Mouse (Mus musculus) liver, embryonic 16.5 days (tissue): Measurements from ENCODE around the gene Ntn1. TPM values are rescaled to one million over a fixed set of nuclear protein-coding genes. Genes with fewer than 3 reads are reported as not detected.

ENCODE experiments used
- ATAC-seq: fragments of 200-750 bp; cut with Nextera tagmentation; 2 replicates; pipeline ENCODE4 v1.8.0; 2017; ENCODE audit warnings: low read depth, mild to moderate bottlenecking, moderate number of reproducible peaks, moderate library complexity
- H3K27ac ChIP-seq: fragments of 300-500 bp; sonication (generic); 2 replicates; pipeline ENCODE4 v1.5.1; 2014; ENCODE audit warnings: mild to moderate bottlenecking, low read length
- H3K27me3 ChIP-seq: fragments of 300-500 bp; sonication (generic); 2 replicates; pipeline ENCODE4 v1.6.1; 2014; ENCODE audit warnings: low read depth, low read length, mixed read lengths; ENCODE audit not compliant: control insufficient read depth, insufficient read depth
- H3K36me3 ChIP-seq: fragments of 300-500 bp; sonication (generic); 2 replicates; pipeline ENCODE4 v1.6.1; 2014; ENCODE audit warnings: mild to moderate bottlenecking; ENCODE audit not compliant: control insufficient read depth, insufficient read depth
- H3K4me1 ChIP-seq: fragments of 300-500 bp; sonication (generic); 2 replicates; pipeline ENCODE4 v1.6.1; 2014; ENCODE audit warnings: low read depth, low read length, mixed read lengths; ENCODE audit not compliant: control insufficient read depth
- H3K4me2 ChIP-seq: fragments of 300-500 bp; sonication (generic); 2 replicates; pipeline ENCODE4 v1.6.1; 2014; ENCODE audit warnings: low read depth, low read length, mixed read lengths
- H3K4me3 ChIP-seq: fragments of 300-500 bp; sonication (generic); 2 replicates; pipeline ENCODE4 v1.5.1; 2014; ENCODE audit warnings: low read depth, mild to moderate bottlenecking, low read length
- H3K9ac ChIP-seq: fragments of 300-500 bp; sonication (generic); 2 replicates; pipeline ENCODE4 v1.6.1; 2014; ENCODE audit warnings: low read depth, low read length
- H3K9me3 ChIP-seq: fragments of 300-500 bp; sonication (generic); replicated peaks from 2 replicates; pipeline ENCODE4 v1.6.1; 2016; ENCODE audit warnings: low read length; ENCODE audit not compliant: control insufficient read depth
- WGBS: fragments of 180-500 bp; shearing (Covaris S2); extraction: QIAGEN DNeasy Blood & Tissue Kit; methylation state at CpG from one replicate; pipeline ENCODE4 v1.1.7; 2014; ENCODE audit not compliant: insufficient replicate concordance; 5-methylcytosine and 5-hydroxymethylcytosine counted together
- polyA plus RNA-seq: library from polyadenylated mRNA; unstranded; fragments of >200 nt; fragmentation: Nextera tagmentation; extraction: Ambion mirVana; gene quantifications from 2 replicates; pipeline ENCODE4 v1.2.1, GENCODE M21; 2015

Gene Ntn1
- polyA plus RNA-seq, 1 experiment from 2014 or later, result 0.28 TPM

- Histone ChIP-seq H3K27ac (no peak overlapping the region), H3K9ac (no peak overlapping the region), H3K4me3 (no peak overlapping the region), H3K4me2 (no peak overlapping the region), H3K27me3 (peaks cover 90% of the 10 kb centered on the region), H3K36me3 (no peaks in the 10 kb centered on the region), H3K9me3 (no peaks in the 10 kb centered on the region), H3K4me1 (no peaks in the 10 kb centered on the region; the same call in 1 of the 2 replicates)
- 32% methylated on average over 11 of the region's 11 CpGs for WGBS
- no peak for ATAC-seq
Measured at GRCm38 (mm10) chr11:68387971-68388654, 12.5 kb downstream of the Ntn1 start.

- Histone ChIP-seq H3K27ac (no peak overlapping the region), H3K4me3 (peak overlapping the region; percentile 62), H3K36me3 (no peaks in the 10 kb centered on the region), H3K9me3 (no peaks in the 10 kb centered on the region), H3K27me3 (peaks cover 89% of the 10 kb centered on the region), H3K4me2 (peak overlapping the region; percentile 72; the same call in 1 of the 2 replicates), H3K9ac (no peak overlapping the region), H3K4me1 (no peaks in the 10 kb centered on the region; the same call in 1 of the 2 replicates)
- no peak for ATAC-seq
- WGBS, result 38% methylated on average over 4 of the region's 4 CpGs
Measured at GRCm38 (mm10) chr11:68387441-68387760, 13.2 kb downstream of the Ntn1 start.

GRCm38 (mm10) chr11:68386589-68387440 lies 13.8 kb downstream of the Ntn1 start:
- WGBS, result under 1% methylated on average over 73 of the region's 90 CpGs
- no peak overlapping the region for H3K27ac ChIP-seq
- peak overlapping the region; percentile 72 for H3K4me2 ChIP-seq
- H3K9me3 ChIP-seq, result no peaks in the 10 kb centered on the region
- H3K4me3 ChIP-seq, result peak overlapping the region; percentile 62
- no peak for ATAC-seq
- H3K36me3 ChIP-seq, result no peaks in the 10 kb centered on the region
- peaks cover 90% of the 10 kb centered on the region for H3K27me3 ChIP-seq
- H3K4me1 ChIP-seq, result no peaks in the 10 kb centered on the region; the same call in 1 of the 2 replicates
- H3K9ac ChIP-seq, result no peak overlapping the region

GRCm38 (mm10) chr11:68385921-68386588 lies 14.6 kb downstream of the Ntn1 start:
- no peak for ATAC-seq
- H3K27me3 ChIP-seq, result peaks cover 85% of the 10 kb centered on the region
- no peaks in the 10 kb centered on the region; the same call in 1 of the 2 replicates for H3K4me1 ChIP-seq
- H3K4me2 ChIP-seq, result peak overlapping the region; percentile 72
- no peaks in the 10 kb centered on the region for H3K9me3 ChIP-seq
- H3K27ac ChIP-seq, result no peak overlapping the region
- no peaks in the 10 kb centered on the region for H3K36me3 ChIP-seq
- no peak overlapping the region for H3K9ac ChIP-seq
- peak overlapping the region; percentile 62 for H3K4me3 ChIP-seq
- under 1% methylated on average over 59 of the region's 68 CpGs for WGBS

- peaks cover 79% of the 10 kb centered on the region for H3K27me3 ChIP-seq
- no peaks in the 10 kb centered on the region for H3K9me3 ChIP-seq
- under 1% methylated on average over 94 of the region's 94 CpGs for WGBS
- peak overlapping the region; percentile 72; the same call in 1 of the 2 replicates for H3K4me2 ChIP-seq
- ATAC-seq, result no peak
- H3K4me3 ChIP-seq, result peak overlapping the region; percentile 62; the same call in 1 of the 2 replicates
- no peak overlapping the region for H3K27ac ChIP-seq
- no peaks in the 10 kb centered on the region for H3K36me3 ChIP-seq
- H3K4me1 ChIP-seq, result no peaks in the 10 kb centered on the region; the same call in 1 of the 2 replicates
- H3K9ac ChIP-seq, result no peak overlapping the region
Measured at GRCm38 (mm10) chr11:68385021-68385821, 15.4 kb downstream of the Ntn1 start.

GRCm38 (mm10) chr11:68384592-68385020 lies 16.0 kb downstream of the Ntn1 start:
- Histone ChIP-seq H3K36me3 (no peaks in the 10 kb centered on the region), H3K27ac (no peak overlapping the region), H3K27me3 (peaks cover 81% of the 10 kb centered on the region), H3K4me2 (0 out of 2 replicates have a peak overlapping the region, but pooled peaks have one; percentile 13), H3K9me3 (no peaks in the 10 kb centered on the region), H3K4me3 (peak overlapping the region; percentile 8; the same call in 1 of the 2 replicates), H3K4me1 (no peaks in the 10 kb centered on the region; the same call in 1 of the 2 replicates), H3K9ac (no peak overlapping the region)
- 4% methylated on average over 27 of the region's 27 CpGs for WGBS
- ATAC-seq, result no peak

GRCm38 (mm10) chr11:68384131-68384530 lies 16.5 kb downstream of the Ntn1 start:
- H3K27me3 ChIP-seq, result peaks cover 81% of the 10 kb centered on the region

GRCm38 (mm10) chr11:68383519-68383918 lies 17.1 kb downstream of the Ntn1 start:
- Histone ChIP-seq H3K9ac (no peak overlapping the region), H3K27ac (no peak overlapping the region), H3K4me3 (no peak overlapping the region), H3K4me1 (no peaks in the 10 kb centered on the region; the same call in 1 of the 2 replicates), H3K36me3 (no peaks in the 10 kb centered on the region), H3K4me2 (no peak overlapping the region), H3K27me3 (peaks cover 76% of the 10 kb centered on the region), H3K9me3 (no peaks in the 10 kb centered on the region)
- 5% methylated on average over 10 of the region's 10 CpGs for WGBS
- no peak for ATAC-seq

More at GRCm38 (mm10) chr11:68384131-68384530, 16.5 kb downstream of the Ntn1 start:
- Histone ChIP-seq H3K4me2 (no peak overlapping the region), H3K4me1 (no peaks in the 10 kb centered on the region; the same call in 1 of the 2 replicates), H3K36me3 (no peaks in the 10 kb centered on the region), H3K9ac (no peak overlapping the region), H3K4me3 (no peak overlapping the region), H3K9me3 (no peaks in the 10 kb centered on the region), H3K27ac (no peak overlapping the region)
- no peak for ATAC-seq
- WGBS, result 6% methylated on average over 12 of the region's 12 CpGs
